Mouse (Mus musculus) heart, adult 9 months (tissue): ENCODE data around the gene Ednra.

Experiments
- DNase-seq, 2 experiments: peaks; one replicate each; pipeline ENCODE4 v3.0.0; 2022; ENCODE audit warnings: low spot score in 2 of 2

The Ednra gene

GRCm38 (mm10) chr8:77650646-77651190 lies 73.5 kb downstream of the Ednra start:
- no peak for DNase-seq

GRCm38 (mm10) chr8:77640093-77640839 lies 84.0 kb downstream of the Ednra start:
- no peak for DNase-seq

DNA sequence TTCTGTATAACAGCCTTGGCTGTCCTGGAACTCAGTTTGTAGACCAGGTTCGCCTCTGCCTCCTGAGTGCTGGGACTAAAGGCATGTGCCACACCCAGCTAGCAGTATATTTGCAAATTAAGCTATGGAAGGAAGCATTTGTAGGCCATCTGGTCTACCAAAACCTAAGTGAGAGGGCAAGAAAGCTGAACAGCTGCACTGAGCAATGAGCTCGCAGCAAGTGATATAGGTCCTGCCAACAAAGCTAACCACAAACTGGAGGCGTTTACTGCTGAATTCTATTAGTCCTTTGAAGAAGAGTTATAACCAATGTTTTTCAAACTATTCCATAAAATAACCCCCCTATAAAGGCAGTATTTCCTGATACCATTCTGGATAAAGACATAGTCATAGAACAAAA lies 86.7 kb downstream of the Ednra start:
- DNase-seq = no peak

GRCm38 (mm10) chr8:77634035-77634434 lies 90.2 kb downstream of the Ednra start:
- no peak for DNase-seq

DNA sequence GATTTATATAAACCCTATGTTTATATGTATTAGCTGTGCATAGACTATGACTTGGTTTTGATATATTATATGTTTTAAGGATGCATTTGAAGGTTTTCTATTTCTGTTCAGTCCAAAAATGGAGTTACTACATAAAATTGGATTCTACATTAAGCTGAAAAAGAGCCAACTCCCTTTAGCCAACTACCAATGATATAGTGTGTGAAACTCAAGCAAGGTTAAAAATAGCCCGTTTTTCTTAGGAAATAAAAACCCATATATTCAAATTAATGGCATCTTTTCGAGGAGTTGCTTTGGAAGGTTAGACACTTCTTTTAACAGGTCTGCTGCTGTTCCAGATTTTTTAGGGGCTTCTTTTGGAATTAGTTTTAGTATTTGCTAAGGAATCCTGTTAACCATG lies 91.1 kb downstream of the Ednra start:
- DNase-seq = no peak

DNA sequence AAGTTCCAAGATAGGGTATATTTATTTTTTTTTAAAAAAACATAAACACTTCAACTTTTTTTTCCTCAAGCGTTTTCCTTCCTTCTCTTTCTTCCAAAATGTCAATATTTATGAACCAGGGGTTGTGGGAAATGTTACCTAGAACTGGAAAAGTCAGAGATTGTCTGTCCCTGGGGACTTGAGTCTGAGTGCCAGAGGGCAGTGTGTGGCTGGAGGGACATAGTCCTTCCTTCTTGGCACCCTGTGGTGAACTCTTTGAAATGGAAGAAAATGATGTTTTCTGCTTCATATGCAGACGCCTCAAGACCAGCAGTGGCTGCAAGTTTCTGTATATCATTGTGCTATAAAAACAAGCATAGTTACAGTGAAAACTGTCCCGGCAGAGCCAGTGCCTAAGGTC lies 93.6 kb downstream of the Ednra start:
- no peak for DNase-seq

- DNase-seq = peak; percentile 29 to 61
Measured at GRCm38 (mm10) chr8:77629858-77630537, 94.3 kb downstream of the Ednra start.

DNA sequence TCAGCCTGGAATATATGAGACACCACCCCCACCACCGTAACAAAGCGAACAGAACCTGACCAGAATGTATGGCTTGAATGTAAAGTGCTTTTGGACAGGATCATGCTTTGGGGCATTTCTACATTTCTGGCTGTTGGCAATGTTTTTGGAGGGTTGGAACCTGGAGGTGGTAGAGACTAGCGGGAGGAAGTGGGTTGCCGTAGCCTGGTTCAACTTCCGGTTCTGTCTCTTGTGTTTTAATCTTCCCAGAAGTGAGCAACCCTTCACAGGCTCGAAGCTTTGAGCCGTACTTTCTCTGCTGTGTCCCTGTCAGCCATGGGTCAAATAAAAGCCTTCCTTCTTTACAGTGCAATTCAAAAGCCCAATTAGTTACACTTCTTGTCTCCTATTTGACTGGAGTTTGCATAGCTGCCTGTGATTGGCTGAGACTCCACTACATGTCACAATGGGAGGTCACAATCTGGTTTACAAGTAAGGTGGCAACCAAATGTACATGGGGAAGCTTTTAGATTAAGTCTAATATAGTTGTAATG lies 100.5 kb downstream of the Ednra start:
- DNase-seq = no peak

GRCm38 (mm10) chr8:77617916-77618315 lies 106.3 kb downstream of the Ednra start:
- DNase-seq = peak; percentile 20 to 23
